Mouse (Mus musculus): ENCODE measurements around the gene Arvcf.

- no peak for TF ChIP-seq CTCF (IDR thresholded peaks at IDR 0.05; ENCODE audit: low read depth, low read length)
- peak; percentile 71 for TF ChIP-seq POLR2A (IDR thresholded peaks at IDR 0.05; ENCODE audit: extremely low read depth, insufficient read depth, low read length)
Measured at GRCm38 (mm10) chr16:18411802-18412476, 64.0 kb downstream of the Arvcf start.
